ENCODE assay signal across 30 mouse cellular contexts in the genomic region with DNA sequence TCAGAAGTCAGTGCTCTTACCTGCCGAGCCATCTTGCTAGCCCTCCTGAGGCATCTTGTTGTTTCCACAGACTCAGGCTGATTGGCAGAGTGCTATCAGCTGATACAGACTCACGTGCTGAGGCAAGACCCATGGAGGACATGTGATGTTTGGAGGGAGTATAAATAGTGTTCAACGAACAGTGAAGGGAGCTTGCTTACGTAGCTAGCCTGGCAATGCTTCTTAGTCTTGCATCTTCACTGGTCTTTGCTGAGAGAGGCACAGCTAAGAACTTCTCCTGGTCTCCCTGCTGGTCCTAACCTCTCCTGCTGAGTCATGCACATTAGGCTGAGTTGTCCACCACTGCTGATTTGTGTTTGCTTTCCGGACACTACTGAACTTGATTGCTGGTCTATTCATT. TPM values are rescaled to one million over a fixed set of nuclear protein-coding genes. Genes with fewer than 3 reads are reported as not detected.
DNase-seq lines count a peak whose midpoint lies in the region; ATAC-seq and TF ChIP-seq lines count a peak whose summit lies in the region.
"Had no signal": no experiment of that assay in that cellular context is flagged by ENCODE, and none has a peak within 500 bp of the region (broad histone marks: within the 10 kb centered on the region; RNA-seq: fewer than 3 reads in every experiment).

No protein-coding gene starts in this region.

- 61% methylated on average over 5 of the region's 5 CpGs for WGBS in heart, adult 2 months
- 53% methylated on average over 5 of the region's 5 CpGs for WGBS in liver, embryonic 12.5 days (ENCODE audit: insufficient replicate concordance)
- WGBS in liver, postnatal 0 days (ENCODE audit: insufficient replicate concordance), result 69% methylated on average over 5 of the region's 5 CpGs
- 50% methylated on average over 5 of the region's 5 CpGs for WGBS in liver, embryonic 14.5 days (ENCODE audit: insufficient replicate concordance)

- H3K4me1 ChIP-seq in heart, adult 2 months (ENCODE audit: control insufficient read depth, insufficient read depth, low read length), result peaks cover 4% of the 10 kb centered on the region
- H3K4me1 ChIP-seq in liver, embryonic 12.5 days, result peaks cover 49% of the 10 kb centered on the region
- H3K4me1 ChIP-seq in liver, postnatal 0 days (ENCODE audit: insufficient read depth), result peaks cover 11% of the 10 kb centered on the region; the same call in 1 of the 2 replicates
- H3K4me1 ChIP-seq in ES-E14 (ENCODE audit: control insufficient read depth in 2 of 2, insufficient read depth in 2 of 2, low read length in 2 of 2, poor library complexity in 1 of 2), result peaks cover 0 to 3% of the 10 kb centered on the region in 2 experiments; a peak in 1 of 4 replicates
- peaks cover 8 to 15% of the 10 kb centered on the region in 2 experiments for H3K4me1 ChIP-seq in liver, embryonic 14.5 days (replicated peaks; ENCODE audit: control insufficient read depth in 2 of 2, insufficient read depth in 2 of 2, low read length in 1 of 2)
- H3K4me1 ChIP-seq: embryonic facial prominence, embryonic 15.5 days; forebrain, embryonic 12.5 days; hindbrain, embryonic 12.5 days; intestine, embryonic 15.5 days; midbrain, embryonic 12.5 days had no signal

- no peak overlapping the region for H3K27ac ChIP-seq in heart, adult 2 months
- peak overlapping the region; percentile 45; the same call in 1 of the 2 replicates for H3K27ac ChIP-seq in liver, embryonic 12.5 days
- H3K27ac ChIP-seq in liver, postnatal 0 days (ENCODE audit: low read depth), result no peak overlapping the region
- H3K27ac ChIP-seq in ES-E14 (ENCODE audit: insufficient read depth, low read depth, low read length, poor library complexity, severe bottlenecking), result no peak overlapping the region
- no peak overlapping the region for H3K27ac ChIP-seq in liver, embryonic 14.5 days
- H3K27ac ChIP-seq: embryonic facial prominence, embryonic 10.5 days; embryonic facial prominence, embryonic 15.5 days; forebrain, embryonic 12.5 days; hindbrain, embryonic 12.5 days; hindbrain, postnatal 0 days; intestine, embryonic 15.5 days; layer of hippocampus, adult 2 months; macrophage; midbrain, embryonic 12.5 days; stomach, embryonic 15.5 days had no signal

- no peak for TF ChIP-seq EP300 in heart, adult 2 months (IDR thresholded peaks at IDR 0.05; ENCODE audit: insufficient read depth, low read depth, low read length)
- TF ChIP-seq EP300 in liver, postnatal 0 days (IDR thresholded peaks at IDR 0.05; ENCODE audit: low read depth), result no peak
- TF ChIP-seq EP300 in liver, embryonic 14.5 days (IDR thresholded peaks at IDR 0.05; ENCODE audit: low read depth), result no peak

- H3K9me3 ChIP-seq in liver, embryonic 12.5 days (replicated peaks), result no peaks in the 10 kb centered on the region
- no peaks in the 10 kb centered on the region for H3K9me3 ChIP-seq in liver, postnatal 0 days (ENCODE audit: low read length)
- no peaks in the 10 kb centered on the region for H3K9me3 ChIP-seq in ES-E14 (ENCODE audit: control insufficient read depth, insufficient read depth, low read depth, low read length)
- no peaks in the 10 kb centered on the region for H3K9me3 ChIP-seq in liver, embryonic 14.5 days (ENCODE audit: control insufficient read depth, low read length)
- H3K9me3 ChIP-seq: embryonic facial prominence, embryonic 10.5 days; embryonic facial prominence, embryonic 15.5 days; forebrain, embryonic 12.5 days; hindbrain, embryonic 12.5 days; intestine, embryonic 15.5 days; midbrain, embryonic 12.5 days; stomach, embryonic 15.5 days had no signal

- H3K79me2 ChIP-seq in heart, adult 2 months (replicated peaks; ENCODE audit: control insufficient read depth, insufficient read depth, low read length), result 0 out of 2 replicates have a peak, but pooled peaks cover 2% of the 10 kb centered on the region

- H3K4me3 ChIP-seq in heart, adult 2 months, result no peak overlapping the region
- no peak overlapping the region for H3K4me3 ChIP-seq in liver, embryonic 12.5 days
- no peak overlapping the region for H3K4me3 ChIP-seq in liver, postnatal 0 days (ENCODE audit: low read depth, low read length)
- H3K4me3 ChIP-seq in ES-E14 (ENCODE audit: insufficient read depth in 1 of 2, low read depth in 1 of 2, low read length in 2 of 2, poor library complexity in 1 of 2, severe bottlenecking in 1 of 2), result no peak overlapping the region
- no peak overlapping the region for H3K4me3 ChIP-seq in liver, embryonic 14.5 days (ENCODE audit: insufficient read depth in 1 of 2, low read depth in 2 of 2, low read length in 2 of 2)
- H3K4me3 ChIP-seq: embryonic facial prominence, embryonic 10.5 days; embryonic facial prominence, embryonic 15.5 days; forebrain, embryonic 12.5 days; hindbrain, embryonic 12.5 days; intestine, embryonic 15.5 days; layer of hippocampus, adult 2 months; midbrain, embryonic 12.5 days; stomach, embryonic 15.5 days had no signal

- intact Hi-C loops in heart, adult 2 months (cut with DNase I), result no loop called here

- no peaks in the 10 kb centered on the region for H3K36me3 ChIP-seq in heart, adult 2 months (ENCODE audit: control insufficient read depth, insufficient read depth, low read length)
- no peaks in the 10 kb centered on the region; the same call in 1 of the 2 replicates for H3K36me3 ChIP-seq in liver, embryonic 12.5 days
- no peaks in the 10 kb centered on the region for H3K36me3 ChIP-seq in liver, postnatal 0 days (replicated peaks; ENCODE audit: insufficient read depth, low read length)
- no peaks in the 10 kb centered on the region; the same call in 1 of the 2 replicates for H3K36me3 ChIP-seq in ES-E14 (ENCODE audit: control insufficient read depth, insufficient read depth, low read length, poor library complexity, severe bottlenecking)
- H3K36me3 ChIP-seq in liver, embryonic 14.5 days (replicated peaks; ENCODE audit: control insufficient read depth, insufficient read depth, low read depth), result no peaks in the 10 kb centered on the region
- H3K36me3 ChIP-seq: embryonic facial prominence, embryonic 15.5 days; forebrain, embryonic 12.5 days; hindbrain, embryonic 12.5 days; intestine, embryonic 15.5 days; midbrain, embryonic 12.5 days; stomach, embryonic 15.5 days had no signal

- no peak overlapping the region for H3K9ac ChIP-seq in heart, adult 2 months (ENCODE audit: low read depth, low read length)
- no peak overlapping the region for H3K9ac ChIP-seq in liver, embryonic 12.5 days
- H3K9ac ChIP-seq in liver, postnatal 0 days (replicated peaks), result no peak overlapping the region
- no peak overlapping the region for H3K9ac ChIP-seq in ES-E14 (ENCODE audit: insufficient read depth, low read depth, low read length, poor library complexity, severe bottlenecking)
- H3K9ac ChIP-seq in liver, embryonic 14.5 days (replicated peaks), result no peak overlapping the region
- H3K9ac ChIP-seq: embryonic facial prominence, embryonic 15.5 days; forebrain, embryonic 12.5 days; forebrain, postnatal 0 days; hindbrain, embryonic 12.5 days; intestine, embryonic 15.5 days; midbrain, embryonic 12.5 days; stomach, embryonic 15.5 days had no signal

- no peak overlapping the region for H3K4me2 ChIP-seq in liver, embryonic 12.5 days
- no peak overlapping the region for H3K4me2 ChIP-seq in liver, postnatal 0 days (ENCODE audit: low read depth, low read length)
- no peak overlapping the region for H3K4me2 ChIP-seq in liver, embryonic 14.5 days (ENCODE audit: low read depth)
- H3K4me2 ChIP-seq: embryonic facial prominence, embryonic 15.5 days; forebrain, embryonic 12.5 days; hindbrain, embryonic 12.5 days; intestine, embryonic 15.5 days; midbrain, embryonic 12.5 days; stomach, embryonic 15.5 days had no signal

- in situ Hi-C loops in ES-E14 (cut with MboI; ENCODE audit: low sequenced_read_pairs in 2 of 2, unreplicated experiment in 2 of 2), result no loop called here

- no peak for TF ChIP-seq CTCF in heart, adult 2 months (IDR thresholded peaks at IDR 0.05)
- no peak for TF ChIP-seq CTCF in liver, postnatal 0 days (IDR thresholded peaks at IDR 0.05; ENCODE audit: low read depth)
- TF ChIP-seq CTCF in liver, embryonic 14.5 days (IDR thresholded peaks at IDR 0.05; ENCODE audit: low read depth), result no peak

- no peak for TF ChIP-seq POLR2A in heart, adult 2 months (IDR thresholded peaks at IDR 0.05; ENCODE audit: insufficient read depth, low read depth, low read length)

- H3K27me3 ChIP-seq in heart, adult 2 months (ENCODE audit: control insufficient read depth, insufficient read depth, low read length), result no peaks in the 10 kb centered on the region
- no peaks in the 10 kb centered on the region for H3K27me3 ChIP-seq in liver, embryonic 12.5 days (replicated peaks)
- H3K27me3 ChIP-seq in liver, postnatal 0 days (ENCODE audit: insufficient read depth, low read length), result no peaks in the 10 kb centered on the region
- no peaks in the 10 kb centered on the region for H3K27me3 ChIP-seq in liver, embryonic 14.5 days (ENCODE audit: control insufficient read depth, insufficient read depth, low read length)
- H3K27me3 ChIP-seq: embryonic facial prominence, embryonic 15.5 days; forebrain, embryonic 12.5 days; hindbrain, embryonic 12.5 days; intestine, embryonic 15.5 days; midbrain, embryonic 12.5 days; stomach, embryonic 15.5 days had no signal

- peak; percentile 78 for DNase-seq in heart, adult 11 months
- DNase-seq in heart, adult 2 months, result no peak
- DNase-seq in liver, postnatal 0 days, result no peak
- no peak for DNase-seq in ES-E14 (ENCODE audit: low read depth, low spot score)
- DNase-seq in liver, embryonic 14.5 days (ENCODE audit: low read depth in 3 of 3, low spot score in 3 of 3), result no peak
- no peak for DNase-seq in thymus, postnatal 25 days
- DNase-seq in neural tube, embryonic 10.5 days (ENCODE audit: extremely low spot score, low spot score), result no peak
- DNase-seq: adrenal gland, adult 8-10 months; cerebellum, adult 2 months; cerebellum, postnatal 25 days; forebrain, postnatal 0 days; gastrocnemius, postnatal 10 days; heart, postnatal 14 days; kidney, adult 2 months; kidney, postnatal 36 days; left cerebral cortex, postnatal 4 days; lung, adult 2 months; lung, postnatal 10 days; thymus, postnatal 36 days had no signal

- ATAC-seq in liver, embryonic 12.5 days, result peak; percentile 73
- no peak for ATAC-seq in liver, postnatal 0 days
- ATAC-seq in liver, embryonic 14.5 days (ENCODE audit: insufficient read depth), result peak; percentile 71
- ATAC-seq: forebrain, postnatal 0 days; hindbrain, postnatal 0 days; intestine, embryonic 15.5 days had no signal

RNA-seq across cellular contexts. Expression of gene St5, which starts 48.5 kb away (rescaled TPM):
- 10 to 100 TPM; 24.3 to 28.4 TPM for total RNA-seq in heart, adult 2 months (2021)
- 40.3 and 62.0 TPM in 2 replicates for polyA plus RNA-seq in heart, adult 2 months (2012; rRNA removed)
- 25.1 and 25.3 TPM in 2 replicates for polyA plus RNA-seq in liver, embryonic 12.5 days (2016; fragmentation: Nextera tagmentation; extraction: Ambion mirVana)
- polyA plus RNA-seq in liver, postnatal 0 days (2015; fragmentation: Nextera tagmentation; extraction: Ambion mirVana), result 33.4 and 33.9 TPM in 2 replicates
- 25.6 and 34.6 TPM in 2 replicates for total RNA-seq in ES-E14 (2012; rRNA removed)
- 14.0 and 20.6 TPM in 2 replicates for polyA plus RNA-seq in liver, embryonic 14.5 days (2012; rRNA removed)
- polyA plus RNA-seq in liver, embryonic 14.5 days (2014; fragmentation: Nextera tagmentation; extraction: Ambion mirVana), result 13.8 and 18.0 TPM in 2 replicates

RNA-seq across cellular contexts. Expression of gene Akip1, which starts 48.6 kb away (rescaled TPM):
- total RNA-seq in heart, adult 2 months (2021), result 10 to 100 TPM; 13.5 to 14.0 TPM
- 9.8 and 13.7 TPM in 2 replicates for polyA plus RNA-seq in heart, adult 2 months (2012; rRNA removed)
- 47.9 and 50.2 TPM in 2 replicates for polyA plus RNA-seq in liver, embryonic 12.5 days (2016; fragmentation: Nextera tagmentation; extraction: Ambion mirVana)
- 23.7 and 24.5 TPM in 2 replicates for polyA plus RNA-seq in liver, postnatal 0 days (2015; fragmentation: Nextera tagmentation; extraction: Ambion mirVana)
- total RNA-seq in ES-E14 (2012; rRNA removed), result 20.0 and 29.1 TPM in 2 replicates
- 11.2 and 19.5 TPM in 2 replicates for polyA plus RNA-seq in liver, embryonic 14.5 days (2012; rRNA removed)
- 42.5 and 44.6 TPM in 2 replicates for polyA plus RNA-seq in liver, embryonic 14.5 days (2014; fragmentation: Nextera tagmentation; extraction: Ambion mirVana)
